In the genomic region with DNA sequence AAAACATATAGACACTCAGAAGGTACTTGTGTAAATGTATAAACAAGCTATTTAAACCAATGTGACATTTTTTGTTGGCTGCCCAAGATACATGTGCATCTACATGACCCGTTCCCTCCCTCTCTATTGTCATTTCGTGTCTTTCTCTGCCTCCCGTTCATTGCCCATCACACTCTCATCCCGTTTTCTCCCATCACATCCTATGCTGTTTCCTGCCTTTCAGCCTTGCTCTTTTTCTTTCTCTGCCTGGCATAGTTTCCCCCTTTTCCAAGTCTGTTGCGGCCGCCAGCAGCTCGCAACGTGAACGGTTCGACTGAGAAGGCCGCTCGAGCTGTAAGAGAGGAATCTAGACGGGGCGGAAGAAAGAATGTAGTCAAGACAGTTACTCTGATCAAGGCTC, we compare ENCODE assay signal across 26 mouse cellular contexts.
"Had no signal": no experiment of that assay in that cellular context is flagged by ENCODE, and none has a peak within 500 bp of the region (broad histone marks: within the 10 kb centered on the region; RNA-seq: fewer than 3 reads in every experiment).

No protein-coding gene starts in this region.

- H3K27me3 ChIP-seq: heart, embryonic 13.5 days; heart, embryonic 15.5 days; hindbrain, embryonic 13.5 days; hindbrain, embryonic 15.5 days; kidney, embryonic 15.5 days; limb, embryonic 12.5 days; liver, embryonic 13.5 days; liver, embryonic 15.5 days had no signal

- H3K4me3 ChIP-seq: gastrocnemius, adult 2 months; heart, adult 2 months; heart, embryonic 13.5 days; heart, embryonic 15.5 days; hindbrain, embryonic 13.5 days; hindbrain, embryonic 15.5 days; kidney, embryonic 15.5 days; left cerebral cortex, adult 2 months; limb, embryonic 10.5 days; limb, embryonic 12.5 days; liver, embryonic 13.5 days; liver, embryonic 15.5 days had no signal

- H3K27ac ChIP-seq: gastrocnemius, adult 2 months; heart, adult 2 months; heart, embryonic 13.5 days; heart, embryonic 15.5 days; hindbrain, embryonic 13.5 days; hindbrain, embryonic 15.5 days; hindbrain, postnatal 0 days; kidney, embryonic 15.5 days; left cerebral cortex, adult 2 months; limb, embryonic 10.5 days; limb, embryonic 12.5 days; liver, embryonic 13.5 days; liver, embryonic 15.5 days had no signal

- ATAC-seq: hindbrain, postnatal 0 days; intestine, embryonic 16.5 days; liver, postnatal 0 days had no signal

- H3K4me1 ChIP-seq: heart, embryonic 13.5 days; heart, embryonic 15.5 days; hindbrain, embryonic 13.5 days; hindbrain, embryonic 15.5 days; kidney, embryonic 15.5 days; limb, embryonic 10.5 days; limb, embryonic 12.5 days; liver, embryonic 13.5 days; liver, embryonic 15.5 days had no signal

- DNase-seq: gastrocnemius, adult 2 months; gastrocnemius, postnatal 10 days; gastrocnemius, postnatal 25 days; heart, adult 11 months; heart, adult 2 months; heart, postnatal 14 days; heart, postnatal 36 days; kidney, adult 11 months; kidney, adult 2 months; kidney, adult 9 months; kidney, postnatal 10 days; kidney, postnatal 36 days; liver; liver, embryonic 13.5 days; liver, postnatal 0 days had no signal
